Mouse (Mus musculus) limb, embryonic 11.5 days (tissue): ENCODE measurements around the gene Prdm5. TPM values are rescaled to one million over a fixed set of nuclear protein-coding genes. Genes with fewer than 3 reads are reported as not detected.

Experiments
- ATAC-seq: fragments of 200-750 bp; cut with Nextera tagmentation; 2 replicates; pipeline ENCODE4 v1.8.0; 2017; ENCODE audit warnings: low read depth; ENCODE audit not compliant: insufficient number of reproducible peaks, low FRiP score, low TSS enrichment
- DNase-seq: peaks from one replicate; pipeline ENCODE4 v3.0.0-alpha.2; 2015; ENCODE audit warnings: low spot score
- H3K27ac ChIP-seq: fragments of 300-500 bp; sonication (generic); replicated peaks from 2 replicates; pipeline ENCODE4 v1.5.1; 2014; ENCODE audit warnings: low read depth, mild to moderate bottlenecking, low read length
- H3K27me3 ChIP-seq: fragments of 300-500 bp; sonication (generic); 2 replicates; pipeline ENCODE4 v1.6.1; 2014; ENCODE audit warnings: mild to moderate bottlenecking, low read length, mixed read lengths; ENCODE audit not compliant: control insufficient read depth, insufficient read depth
- H3K36me3 ChIP-seq: fragments of 300-500 bp; sonication (generic); 2 replicates; pipeline ENCODE4 v1.6.1; 2014; ENCODE audit warnings: mild to moderate bottlenecking, low read length, moderate library complexity, mixed read lengths; ENCODE audit not compliant: control insufficient read depth, insufficient read depth
- H3K4me1 ChIP-seq: fragments of 300-500 bp; sonication (generic); 2 replicates; pipeline ENCODE4 v1.6.1; 2014; ENCODE audit warnings: low read length, mixed read lengths; ENCODE audit not compliant: control insufficient read depth, insufficient read depth
- H3K4me2 ChIP-seq: fragments of 300-500 bp; sonication (generic); 2 replicates; pipeline ENCODE4 v1.6.1; 2014; ENCODE audit warnings: low read depth, mild to moderate bottlenecking, moderate library complexity; ENCODE audit not compliant: severe bottlenecking
- H3K4me3 ChIP-seq: fragments of 300-500 bp; sonication (generic); 2 replicates; pipeline ENCODE4 v1.5.1; 2014; ENCODE audit warnings: low read depth, low read length
- H3K9ac ChIP-seq: fragments of 300-500 bp; sonication (generic); 2 replicates; pipeline ENCODE4 v1.6.1; 2014; ENCODE audit warnings: mild to moderate bottlenecking, low read length
- H3K9me3 ChIP-seq: fragments of 300-500 bp; sonication (generic); 2 replicates; pipeline ENCODE4 v1.6.1; 2016; ENCODE audit warnings: low read length; ENCODE audit not compliant: control insufficient read depth
- WGBS: fragments of 180-500 bp; shearing (Covaris S2); extraction: QIAGEN DNeasy Blood & Tissue Kit; methylation state at CpG from one replicate; pipeline ENCODE4 v1.1.7; 2014; 5-methylcytosine and 5-hydroxymethylcytosine counted together
- polyA plus RNA-seq: library from polyadenylated mRNA; unstranded; fragments of >200 nt; fragmentation: Nextera tagmentation; extraction: Ambion mirVana; gene quantifications from 2 replicates; pipeline ENCODE4 v1.2.1, GENCODE M21; 2014

The Prdm5 gene
- polyA plus RNA-seq, 1 experiment from 2014 or later = 21.8 TPM

GRCm38 (mm10) chr6:65970410-65970809, 191.6 kb downstream of the Prdm5 start:
- Histone ChIP-seq H3K36me3 (no peaks in the 10 kb centered on the region), H3K9me3 (no peaks in the 10 kb centered on the region), H3K27ac (no peak overlapping the region), H3K27me3 (no peaks in the 10 kb centered on the region), H3K4me1 (peaks cover 7% of the 10 kb centered on the region; the same call in 1 of the 2 replicates), H3K9ac (no peak overlapping the region), H3K4me2 (no peak overlapping the region), H3K4me3 (no peak overlapping the region)
- 85% methylated on average over 9 of the region's 9 CpGs for WGBS
- ATAC-seq (no peak), DNase-seq (no peak)

Other genes starting within 250 kb of the Prdm5 start
- gene Ndnf, start 107.4 kb upstream of the Prdm5 start, polyA plus RNA-seq = 8.7 and 11.3 TPM in 2 replicates
- not detected in 2 replicates for gene 4930544G11Rik, start 173.6 kb downstream of the Prdm5 start, polyA plus RNA-seq